Mouse (Mus musculus) retina, postnatal 7 days (tissue): ENCODE data around the gene Zfp281.

ENCODE experiments used
- DNase-seq: peaks from one replicate; pipeline ENCODE4 v3.0.0-alpha.2; 2012; ENCODE audit warnings: low read depth, low spot score

Gene Zfp281

GRCm38 (mm10) chr1:136613300-136613751, 11.4 kb upstream of the Zfp281 start:
- DNase-seq: no peak

GRCm38 (mm10) chr1:136614748-136615440, 9.8 kb upstream of the Zfp281 start:
- DNase-seq: no peak

- no peak for DNase-seq
Observed at GRCm38 (mm10) chr1:136617163-136617788, 7.4 kb upstream of the Zfp281 start.

- DNase-seq: no peak
Observed at GRCm38 (mm10) chr1:136618570-136618969, 6.1 kb upstream of the Zfp281 start.

GRCm38 (mm10) chr1:136625019-136625895, 556 bp downstream of the Zfp281 start:
- no peak for DNase-seq

- no peak for DNase-seq
Observed at GRCm38 (mm10) chr1:136626141-136626540, 1.4 kb downstream of the Zfp281 start.

- DNase-seq: no peak
Observed at GRCm38 (mm10) chr1:136626756-136627155, 2.1 kb downstream of the Zfp281 start.

GRCm38 (mm10) chr1:136627591-136627990, 2.9 kb downstream of the Zfp281 start:
- DNase-seq: no peak

- no peak for DNase-seq
Observed at GRCm38 (mm10) chr1:136632891-136633290, 8.2 kb downstream of the Zfp281 start.

GRCm38 (mm10) chr1:136635644-136636043, 10.9 kb downstream of the Zfp281 start:
- no peak for DNase-seq

GRCm38 (mm10) chr1:136636946-136637345, 12.2 kb downstream of the Zfp281 start:
- DNase-seq: no peak

GRCm38 (mm10) chr1:136637696-136638095, 13.0 kb downstream of the Zfp281 start:
- DNase-seq: no peak

GRCm38 (mm10) chr1:136638211-136638610, 13.5 kb downstream of the Zfp281 start:
- no peak for DNase-seq

GRCm38 (mm10) chr1:136638699-136639098, 14.0 kb downstream of the Zfp281 start:
- DNase-seq: no peak

- no peak for DNase-seq
Observed at GRCm38 (mm10) chr1:136639221-136639620, 14.5 kb downstream of the Zfp281 start.

GRCm38 (mm10) chr1:136642701-136643100, 18.0 kb downstream of the Zfp281 start:
- DNase-seq: no peak

- DNase-seq: no peak
Observed at GRCm38 (mm10) chr1:136644486-136644885, 19.8 kb downstream of the Zfp281 start.

GRCm38 (mm10) chr1:136645849-136646625, 21.3 kb downstream of the Zfp281 start:
- no peak for DNase-seq

- no peak for DNase-seq
Observed at GRCm38 (mm10) chr1:136652066-136652465, 27.4 kb downstream of the Zfp281 start.

GRCm38 (mm10) chr1:136653526-136653925, 28.8 kb downstream of the Zfp281 start:
- DNase-seq: no peak

- DNase-seq: no peak
Observed at GRCm38 (mm10) chr1:136654385-136654784, 29.7 kb downstream of the Zfp281 start.
